Mouse (Mus musculus) neural tube, embryonic 13.5 days (tissue): ENCODE measurements around the gene Vars. TPM values are rescaled to one million over a fixed set of nuclear protein-coding genes. Genes with fewer than 3 reads are reported as not detected.

Experiments used
- ATAC-seq: fragments of 200-750 bp; cut with Nextera tagmentation; 2 replicates; pipeline ENCODE4 v1.8.0; 2017; ENCODE audit warnings: low read depth, mild to moderate bottlenecking, moderate TSS enrichment, moderate library complexity
- H3K27ac ChIP-seq: fragments of 300-500 bp; sonication (generic); replicated peaks from 2 replicates; pipeline ENCODE4 v1.5.1; 2015; ENCODE audit warnings: moderate library complexity, mild to moderate bottlenecking, inconsistent platforms
- H3K27me3 ChIP-seq: fragments of 300-500 bp; sonication (generic); 2 replicates; pipeline ENCODE4 v1.6.1; 2015; ENCODE audit warnings: mild to moderate bottlenecking, inconsistent platforms
- H3K36me3 ChIP-seq: fragments of 300-500 bp; sonication (generic); 2 replicates; pipeline ENCODE4 v1.6.1; 2015; ENCODE audit warnings: mild to moderate bottlenecking, inconsistent platforms
- H3K4me1 ChIP-seq: fragments of 300-500 bp; sonication (generic); replicated peaks from 2 replicates; pipeline ENCODE4 v1.6.1; 2015; ENCODE audit warnings: inconsistent platforms
- H3K4me2 ChIP-seq: fragments of 300-500 bp; sonication (generic); 2 replicates; pipeline ENCODE4 v1.6.1; 2015; ENCODE audit warnings: inconsistent platforms, mild to moderate bottlenecking, moderate library complexity
- H3K4me3 ChIP-seq: fragments of 300-500 bp; sonication (generic); 2 replicates; pipeline ENCODE4 v1.5.1; 2015; ENCODE audit warnings: mild to moderate bottlenecking, inconsistent platforms
- H3K9ac ChIP-seq: fragments of 300-500 bp; sonication (generic); 2 replicates; pipeline ENCODE4 v1.6.1; 2015; ENCODE audit warnings: moderate library complexity, mild to moderate bottlenecking, inconsistent platforms
- H3K9me3 ChIP-seq: fragments of 300-500 bp; sonication (generic); 2 replicates; pipeline ENCODE4 v1.6.1; 2016; ENCODE audit warnings: inconsistent platforms
- WGBS: fragments of 180-500 bp; shearing (Covaris S2); methylation state at CpG from one replicate; pipeline ENCODE4 v1.1.7; 2015; 5-methylcytosine and 5-hydroxymethylcytosine counted together
- polyA plus RNA-seq: library from polyadenylated mRNA; unstranded; fragments of >200 nt; fragmentation: Nextera tagmentation; extraction: Ambion mirVana; gene quantifications from 2 replicates; pipeline ENCODE4 v1.2.1, GENCODE M21; 2015

The Vars gene
- polyA plus RNA-seq, 1 experiment from 2014 or later = 58.2 TPM

GRCm38 (mm10) chr17:35048149-35048931 lies 47.6 kb downstream of the Vars start:
- 35% methylated on average over 11 of the region's 11 CpGs for WGBS
- no peaks in the 10 kb centered on the region for H3K9me3 ChIP-seq
- H3K9ac ChIP-seq = no peak overlapping the region
- peak overlapping the region; percentile 6; the same call in 1 of the 2 replicates for H3K4me2 ChIP-seq
- peaks cover 58% of the 10 kb centered on the region for H3K4me1 ChIP-seq
- ATAC-seq = no peak
- H3K27ac ChIP-seq = peak overlapping the region; percentile 42; the same call in 1 of the 2 replicates
- H3K4me3 ChIP-seq = no peak overlapping the region
- no peaks in the 10 kb centered on the region for H3K27me3 ChIP-seq
- peaks cover 4% of the 10 kb centered on the region; the same call in 1 of the 2 replicates for H3K36me3 ChIP-seq

GRCm38 (mm10) chr17:35048932-35049440 lies 48.2 kb downstream of the Vars start:
- peaks cover 9% of the 10 kb centered on the region for H3K36me3 ChIP-seq
- no peak for ATAC-seq
- H3K27me3 ChIP-seq = no peaks in the 10 kb centered on the region
- H3K4me2 ChIP-seq = peak overlapping the region; percentile 64
- H3K4me1 ChIP-seq = peaks cover 58% of the 10 kb centered on the region
- H3K9ac ChIP-seq = no peak overlapping the region
- no peaks in the 10 kb centered on the region for H3K9me3 ChIP-seq
- 79% methylated on average over 5 of the region's 5 CpGs for WGBS
- peak overlapping the region; percentile 95; the same call in 1 of the 2 replicates for H3K27ac ChIP-seq
- no peak overlapping the region for H3K4me3 ChIP-seq

- Histone ChIP-seq H3K36me3 (peaks cover 13% of the 10 kb centered on the region), H3K9ac (peak within 1 kb of the TSS; percentile 78), H3K9me3 (no peaks in the 10 kb centered on the region), H3K4me3 (peak within 1 kb of the TSS; percentile 45), H3K27me3 (no peaks in the 10 kb centered on the region), H3K4me1 (peaks cover 58% of the 10 kb centered on the region), H3K27ac (peak within 1 kb of the TSS; percentile 95), H3K4me2 (peak within 1 kb of the TSS; percentile 64)
- ATAC-seq = no peak
- WGBS = 7% methylated on average over 11 of the region's 11 CpGs
Measured at GRCm38 (mm10) chr17:35049561-35050016, 48.8 kb downstream of the Vars start, which contains the start of gene Clic1. Gene Clic1, plus strand, starts transcription at chr17:35049966.

GRCm38 (mm10) chr17:35050126-35050750 lies 49.5 kb downstream of the Vars start:
- no peaks in the 10 kb centered on the region for H3K9me3 ChIP-seq
- H3K4me3 ChIP-seq = peak overlapping the region; percentile 45
- no peaks in the 10 kb centered on the region for H3K27me3 ChIP-seq
- H3K27ac ChIP-seq = peak overlapping the region; percentile 95
- H3K9ac ChIP-seq = peak overlapping the region; percentile 78
- peaks cover 13% of the 10 kb centered on the region for H3K36me3 ChIP-seq
- H3K4me1 ChIP-seq = peaks cover 58% of the 10 kb centered on the region
- H3K4me2 ChIP-seq = peak overlapping the region; percentile 64
- 1% methylated on average over 27 of the region's 27 CpGs for WGBS
- peak; percentile 15; the same call in 1 of the 2 replicates for ATAC-seq

- H3K9me3 ChIP-seq = no peaks in the 10 kb centered on the region
- H3K4me2 ChIP-seq = peak overlapping the region; percentile 64
- no peaks in the 10 kb centered on the region for H3K27me3 ChIP-seq
- peaks cover 23% of the 10 kb centered on the region for H3K36me3 ChIP-seq
- 2% methylated on average over 21 of the region's 21 CpGs for WGBS
- peak; percentile 57 for ATAC-seq
- peak overlapping the region; percentile 45 for H3K4me3 ChIP-seq
- peak overlapping the region; percentile 78 for H3K9ac ChIP-seq
- peak overlapping the region; percentile 95 for H3K27ac ChIP-seq
- H3K4me1 ChIP-seq = peaks cover 49% of the 10 kb centered on the region
Measured at GRCm38 (mm10) chr17:35051156-35052086, 50.6 kb downstream of the Vars start.

GRCm38 (mm10) chr17:35052271-35052798 lies 51.5 kb downstream of the Vars start:
- H3K4me3 ChIP-seq = peak overlapping the region; percentile 45
- no peak for ATAC-seq
- peak overlapping the region; percentile 95 for H3K27ac ChIP-seq
- H3K9ac ChIP-seq = peak overlapping the region; percentile 78
- H3K4me1 ChIP-seq = peaks cover 44% of the 10 kb centered on the region
- H3K36me3 ChIP-seq = peaks cover 23% of the 10 kb centered on the region
- peak overlapping the region; percentile 64 for H3K4me2 ChIP-seq
- 86% methylated on average over 12 of the region's 12 CpGs for WGBS
- H3K9me3 ChIP-seq = no peaks in the 10 kb centered on the region
- H3K27me3 ChIP-seq = no peaks in the 10 kb centered on the region

- Histone ChIP-seq H3K4me1 (peaks cover 43% of the 10 kb centered on the region), H3K4me2 (no peak overlapping the region), H3K27me3 (no peaks in the 10 kb centered on the region), H3K27ac (no peak overlapping the region), H3K9me3 (no peaks in the 10 kb centered on the region), H3K36me3 (peaks cover 28% of the 10 kb centered on the region), H3K4me3 (no peak overlapping the region), H3K9ac (no peak overlapping the region)
- WGBS = 90% methylated on average over 7 of the region's 7 CpGs
- ATAC-seq = no peak
Measured at GRCm38 (mm10) chr17:35055691-35056495, 55.1 kb downstream of the Vars start.

GRCm38 (mm10) chr17:35057090-35057489 lies 56.3 kb downstream of the Vars start:
- no peak for ATAC-seq
- H3K4me1 ChIP-seq = peaks cover 39% of the 10 kb centered on the region
- WGBS = 79% methylated on average over 3 of the region's 3 CpGs
- peaks cover 38% of the 10 kb centered on the region for H3K36me3 ChIP-seq
- H3K9ac ChIP-seq = no peak overlapping the region
- no peak overlapping the region for H3K4me2 ChIP-seq
- no peak overlapping the region for H3K27ac ChIP-seq
- H3K9me3 ChIP-seq = no peaks in the 10 kb centered on the region
- H3K27me3 ChIP-seq = no peaks in the 10 kb centered on the region
- H3K4me3 ChIP-seq = no peak overlapping the region

- 0 out of 2 replicates have a peak, but pooled peaks have one; percentile 0 for ATAC-seq
- Histone ChIP-seq H3K36me3 (peaks cover 41% of the 10 kb centered on the region), H3K27ac (peak overlapping the region; percentile 87), H3K4me1 (peaks cover 30% of the 10 kb centered on the region), H3K9ac (peak overlapping the region; percentile 87), H3K9me3 (no peaks in the 10 kb centered on the region), H3K4me3 (peak overlapping the region; percentile 79), H3K27me3 (peaks cover 6% of the 10 kb centered on the region), H3K4me2 (peak overlapping the region; percentile 94)
- 67% methylated on average over 9 of the region's 9 CpGs for WGBS
Measured at GRCm38 (mm10) chr17:35058316-35058715, 57.5 kb downstream of the Vars start.

GRCm38 (mm10) chr17:35058911-35059892 lies 58.4 kb downstream of the Vars start, which contains the start of gene Ddah2:
Gene Ddah2, plus strand, starts transcription at chr17:35059035.
- Histone ChIP-seq H3K27me3 (peaks cover 15% of the 10 kb centered on the region), H3K4me3 (peak within 1 kb of the TSS; percentile 79), H3K9me3 (no peaks in the 10 kb centered on the region), H3K36me3 (peaks cover 38% of the 10 kb centered on the region), H3K4me1 (peaks cover 30% of the 10 kb centered on the region), H3K9ac (peak within 1 kb of the TSS; percentile 87), H3K4me2 (peak within 1 kb of the TSS; percentile 94), H3K27ac (peak within 1 kb of the TSS; percentile 87)
- WGBS = under 1% methylated on average over 57 of the region's 57 CpGs
- peak; percentile 94 for ATAC-seq
